Mouse (Mus musculus): ENCODE measurements around the gene Prss41.

DNA sequence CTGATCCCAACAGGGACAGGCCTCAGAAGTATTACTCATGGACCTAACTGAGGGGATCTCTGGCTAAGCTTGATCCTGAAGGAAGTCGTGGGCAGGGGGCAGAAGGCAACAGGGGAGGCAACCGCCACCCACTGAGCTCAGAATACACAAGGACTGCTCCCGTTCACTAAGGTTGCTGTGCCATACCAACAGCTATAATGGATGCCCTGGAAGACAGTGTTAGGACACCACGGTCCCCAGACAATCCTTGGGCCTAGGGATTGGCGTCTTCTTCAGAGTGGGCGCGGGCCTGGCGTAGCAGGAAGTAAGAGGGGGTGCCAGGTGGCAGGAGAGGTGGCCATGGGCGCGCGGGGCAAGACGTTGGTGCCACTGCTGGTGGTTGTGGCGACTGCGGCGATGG lies 23.8 kb upstream of the Prss41 start, which contains the start of gene Prss21:
- TF ChIP-seq CTCF (IDR thresholded peaks at IDR 0.05; ENCODE audit: control insufficient read depth, insufficient read depth, insufficient read length) (no peak), CEBPB (IDR thresholded peaks at IDR 0.05; ENCODE audit: low read depth) (no peak), USF1 (IDR thresholded peaks at IDR 0.05; ENCODE audit: low read depth) (no peak), MAX (IDR thresholded peaks at IDR 0.05) (no peak), MYOG (IDR thresholded peaks at IDR 0.05; ENCODE audit: control insufficient read depth, extremely low read depth, insufficient read length) (no peak), MYOD1 (IDR thresholded peaks at IDR 0.05; ENCODE audit: control insufficient read depth, insufficient read length, low read depth) (no peak)

Measured in C2C12 (cell line).